Mouse (Mus musculus): ENCODE data around the gene Nxn. TPM values are rescaled to one million over a fixed set of nuclear protein-coding genes. Genes with fewer than 3 reads are reported as not detected.
"Not testable (repeated sequence)": the region's sequence is repeated elsewhere in the genome, so short reads cannot be mapped to it uniquely, and the experiment has no call there.

Nxn gene
- polyA plus RNA-seq, 1 experiment from 2014 or later, result 20.1 TPM

- Histone ChIP-seq H3K9me3 (ENCODE audit: control insufficient read depth, low read length) (no peaks in the 10 kb centered on the region), H3K4me3 (ENCODE audit: low read length) (peak overlapping the region; percentile 98), H3K27ac (ENCODE audit: low read length) (peak overlapping the region; percentile 91), H3K4me1 (ENCODE audit: control insufficient read depth, insufficient read depth, low read length) (peaks cover 15% of the 10 kb centered on the region), H3K36me3 (ENCODE audit: control insufficient read depth, insufficient read depth, low read length) (peaks cover 9% of the 10 kb centered on the region), H3K9ac (ENCODE audit: low read depth, low read length) (peak overlapping the region; percentile 96), H3K4me2 (ENCODE audit: low read depth, low read length) (peak overlapping the region; percentile 74), H3K27me3 (replicated peaks; ENCODE audit: control insufficient read depth, insufficient read depth, low read length) (no peaks in the 10 kb centered on the region)
- WGBS, result 2% methylated on average over 33 of the region's 33 CpGs
- ATAC-seq, result peak; percentile 39
These were observed 182.1 kb downstream of the Nxn start for GRCm38 (mm10) chr11:76216681-76217389.

GRCm38 (mm10) chr11:76216049-76216540 lies 182.8 kb downstream of the Nxn start:
- ATAC-seq, result no peak
- H3K4me1 ChIP-seq (ENCODE audit: control insufficient read depth, insufficient read depth, low read length), result peaks cover 15% of the 10 kb centered on the region
- H3K4me3 ChIP-seq (ENCODE audit: low read length), result peak overlapping the region; percentile 98
- H3K27me3 ChIP-seq (replicated peaks; ENCODE audit: control insufficient read depth, insufficient read depth, low read length), result no peaks in the 10 kb centered on the region
- WGBS, result 86% methylated on average over 5 of the region's 5 CpGs
- no peaks in the 10 kb centered on the region for H3K9me3 ChIP-seq (ENCODE audit: control insufficient read depth, low read length)
- H3K4me2 ChIP-seq (ENCODE audit: low read depth, low read length), result peak overlapping the region; percentile 74
- H3K9ac ChIP-seq (ENCODE audit: low read depth, low read length), result peak overlapping the region; percentile 96; the same call in 1 of the 2 replicates
- peaks cover 9% of the 10 kb centered on the region for H3K36me3 ChIP-seq (ENCODE audit: control insufficient read depth, insufficient read depth, low read length)
- no peak overlapping the region for H3K27ac ChIP-seq (ENCODE audit: low read length)

- H3K27me3 ChIP-seq (replicated peaks; ENCODE audit: control insufficient read depth, insufficient read depth, low read length), result no peaks in the 10 kb centered on the region
- no peak overlapping the region for H3K9ac ChIP-seq (ENCODE audit: low read depth, low read length)
- H3K4me1 ChIP-seq (ENCODE audit: control insufficient read depth, insufficient read depth, low read length), result peaks cover 15% of the 10 kb centered on the region
- 77% methylated on average over 2 of the region's 2 CpGs for WGBS
- no peak overlapping the region for H3K4me3 ChIP-seq (ENCODE audit: low read length)
- ATAC-seq, result no peak
- no peak overlapping the region for H3K4me2 ChIP-seq (ENCODE audit: low read depth, low read length)
- H3K36me3 ChIP-seq (ENCODE audit: control insufficient read depth, insufficient read depth, low read length), result peaks cover 9% of the 10 kb centered on the region
- H3K27ac ChIP-seq (ENCODE audit: low read length), result no peak overlapping the region
- no peaks in the 10 kb centered on the region for H3K9me3 ChIP-seq (ENCODE audit: control insufficient read depth, low read length)
These were observed 183.9 kb downstream of the Nxn start for GRCm38 (mm10) chr11:76215011-76215410.

GRCm38 (mm10) chr11:76213841-76214240 lies 185.1 kb downstream of the Nxn start:
- WGBS, result 81% methylated on average over 5 of the region's 5 CpGs
- peaks cover 15% of the 10 kb centered on the region for H3K4me1 ChIP-seq (ENCODE audit: control insufficient read depth, insufficient read depth, low read length)
- no peak overlapping the region for H3K9ac ChIP-seq (ENCODE audit: low read depth, low read length)
- no peak overlapping the region for H3K27ac ChIP-seq (ENCODE audit: low read length)
- H3K9me3 ChIP-seq (ENCODE audit: control insufficient read depth, low read length), result no peaks in the 10 kb centered on the region
- no peak overlapping the region for H3K4me3 ChIP-seq (ENCODE audit: low read length)
- H3K4me2 ChIP-seq (ENCODE audit: low read depth, low read length), result no peak overlapping the region
- peaks cover 14% of the 10 kb centered on the region for H3K36me3 ChIP-seq (ENCODE audit: control insufficient read depth, insufficient read depth, low read length)
- no peaks in the 10 kb centered on the region for H3K27me3 ChIP-seq (replicated peaks; ENCODE audit: control insufficient read depth, insufficient read depth, low read length)
- no peak for ATAC-seq

- not testable (repeated sequence) for H3K27me3 ChIP-seq (replicated peaks; ENCODE audit: control insufficient read depth, insufficient read depth, low read length); H3K4me3 ChIP-seq (ENCODE audit: low read length); ATAC-seq; H3K9ac ChIP-seq (ENCODE audit: low read depth, low read length); H3K27ac ChIP-seq (ENCODE audit: low read length); H3K4me2 ChIP-seq (ENCODE audit: low read depth, low read length); H3K4me1 ChIP-seq (ENCODE audit: control insufficient read depth, insufficient read depth, low read length); H3K9me3 ChIP-seq (ENCODE audit: control insufficient read depth, low read length)
- H3K36me3 ChIP-seq (ENCODE audit: control insufficient read depth, insufficient read depth, low read length), result peaks cover 24% of the 10 kb centered on the region
- WGBS, result 91% methylated on average over 2 of the region's 6 CpGs
These were observed 187.3 kb downstream of the Nxn start for GRCm38 (mm10) chr11:76211595-76211994.

GRCm38 (mm10) chr11:76210228-76210985 lies 188.5 kb downstream of the Nxn start:
- Histone ChIP-seq H3K4me1 (ENCODE audit: control insufficient read depth, insufficient read depth, low read length) (no peaks in the 10 kb centered on the region), H3K36me3 (ENCODE audit: control insufficient read depth, insufficient read depth, low read length) (peaks cover 27% of the 10 kb centered on the region), H3K4me2 (ENCODE audit: low read depth, low read length) (no peak overlapping the region), H3K4me3 (ENCODE audit: low read length) (no peak overlapping the region), H3K9me3 (ENCODE audit: control insufficient read depth, low read length) (no peaks in the 10 kb centered on the region), H3K27me3 (replicated peaks; ENCODE audit: control insufficient read depth, insufficient read depth, low read length) (no peaks in the 10 kb centered on the region), H3K9ac (ENCODE audit: low read depth, low read length) (no peak overlapping the region), H3K27ac (ENCODE audit: low read length) (no peak overlapping the region)
- 78% methylated on average over 13 of the region's 13 CpGs for WGBS
- ATAC-seq, result no peak

Other genes with a start within 250 kb of the Nxn start
- 55.9 and 61.9 TPM in 2 replicates for gene Vps53, start 219.5 kb downstream of the Nxn start, polyA plus RNA-seq (2015; fragmentation: Nextera tagmentation; extraction: Ambion mirVana)
- 104 TPM in 2 replicates for gene Fam57a, start 219.5 kb downstream of the Nxn start, polyA plus RNA-seq (2015; fragmentation: Nextera tagmentation; extraction: Ambion mirVana)
- 0.86 and 1.1 TPM in 2 replicates for gene Dbil5, start 181.5 kb downstream of the Nxn start, polyA plus RNA-seq (2015; fragmentation: Nextera tagmentation; extraction: Ambion mirVana)
- 26.6 and 29.4 TPM in 2 replicates for gene Gemin4, start 181.5 kb downstream of the Nxn start, polyA plus RNA-seq (2015; fragmentation: Nextera tagmentation; extraction: Ambion mirVana)
- 22.9 and 29.2 TPM in 2 replicates for gene Mrm3, start 155.4 kb downstream of the Nxn start, polyA plus RNA-seq (2015; fragmentation: Nextera tagmentation; extraction: Ambion mirVana)
- 119 and 129 TPM in 2 replicates for gene Glod4, start 155.4 kb downstream of the Nxn start, polyA plus RNA-seq (2015; fragmentation: Nextera tagmentation; extraction: Ambion mirVana)
- 92.8 and 96.6 TPM in 2 replicates for gene Timm22, start 7.8 kb upstream of the Nxn start, polyA plus RNA-seq (2015; fragmentation: Nextera tagmentation; extraction: Ambion mirVana)
- 29.5 and 35.1 TPM in 2 replicates for gene Abr, start 223.2 kb upstream of the Nxn start, polyA plus RNA-seq (2015; fragmentation: Nextera tagmentation; extraction: Ambion mirVana)